Mouse (Mus musculus) urinary bladder, postnatal 0 days (tissue): ENCODE measurements around the gene Mrps21. TPM values are rescaled to one million over a fixed set of nuclear protein-coding genes. Genes with fewer than 3 reads are reported as not detected.

ENCODE experiments used
- polyA plus RNA-seq: library from polyadenylated mRNA; unstranded; fragments of >200 nt; fragmentation: Nextera tagmentation; extraction: Ambion mirVana; gene quantifications from 2 replicates; pipeline ENCODE4 v1.2.1, GENCODE M21; 2015

Gene Mrps21
- 288 and 312 TPM in 2 replicates for polyA plus RNA-seq

DNA sequence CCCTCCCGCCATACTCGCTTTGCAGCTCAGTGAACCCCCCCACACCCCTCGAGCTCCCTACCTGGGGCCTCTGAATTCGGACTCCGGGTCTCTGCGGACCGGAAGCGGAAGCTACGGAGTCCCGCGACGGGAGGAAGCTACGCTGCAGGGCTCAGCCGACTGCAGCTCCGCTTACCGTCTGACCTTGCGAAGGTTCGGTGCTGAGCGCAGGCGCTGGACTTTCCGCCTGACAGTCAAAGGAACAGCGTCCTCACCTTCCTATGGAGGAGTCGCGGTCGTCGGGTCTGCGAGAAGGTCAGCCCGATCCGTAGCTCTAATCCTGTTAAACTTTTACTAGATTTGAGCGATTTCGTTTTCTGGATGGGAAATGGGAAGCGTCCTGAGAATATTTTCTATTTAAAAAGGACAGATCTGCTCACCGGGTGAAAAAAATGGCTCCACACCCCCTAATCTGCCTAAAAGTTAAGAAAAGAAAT lies at the start of gene Mrps21:
Gene Mrps21, minus strand, starts transcription at position 128 of the 476 bp plus-strand sequence.

DNA sequence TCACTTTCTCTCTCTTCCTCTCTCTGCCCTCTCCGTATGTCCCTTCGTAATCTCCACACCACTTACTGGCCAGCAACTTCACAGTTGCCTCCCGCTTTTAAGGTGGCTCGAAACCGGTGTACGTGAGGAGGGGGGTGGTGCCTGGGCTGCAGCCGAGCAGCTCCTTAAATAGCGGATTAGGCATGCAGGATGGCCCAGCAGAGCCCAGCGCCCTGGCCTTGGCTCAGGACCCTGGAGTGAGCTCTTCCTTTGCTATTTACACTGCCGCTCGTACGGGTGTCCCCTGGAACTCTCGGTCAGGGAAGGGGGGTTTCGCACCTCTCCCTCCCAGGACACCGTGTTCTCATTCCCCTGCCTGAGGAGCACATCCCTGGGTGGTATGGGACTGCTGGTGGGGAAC lies 33.2 kb upstream of the Mrps21 start, which contains the start of gene Car14:
Gene Car14, minus strand, starts transcription at position 124 of the 400 bp plus-strand sequence.

GRCm38 (mm10) chr3:95893606-95894316 lies 22.4 kb upstream of the Mrps21 start, which contains the start of gene Aph1a:
Aph1a (plus strand) TSS chr3:95893969.

GRCm38 (mm10) chr3:95891211-95892065 lies 20.1 kb upstream of the Mrps21 start, which contains the start of gene BC028528:
BC028528 (minus strand) TSS chr3:95892005.

DNA sequence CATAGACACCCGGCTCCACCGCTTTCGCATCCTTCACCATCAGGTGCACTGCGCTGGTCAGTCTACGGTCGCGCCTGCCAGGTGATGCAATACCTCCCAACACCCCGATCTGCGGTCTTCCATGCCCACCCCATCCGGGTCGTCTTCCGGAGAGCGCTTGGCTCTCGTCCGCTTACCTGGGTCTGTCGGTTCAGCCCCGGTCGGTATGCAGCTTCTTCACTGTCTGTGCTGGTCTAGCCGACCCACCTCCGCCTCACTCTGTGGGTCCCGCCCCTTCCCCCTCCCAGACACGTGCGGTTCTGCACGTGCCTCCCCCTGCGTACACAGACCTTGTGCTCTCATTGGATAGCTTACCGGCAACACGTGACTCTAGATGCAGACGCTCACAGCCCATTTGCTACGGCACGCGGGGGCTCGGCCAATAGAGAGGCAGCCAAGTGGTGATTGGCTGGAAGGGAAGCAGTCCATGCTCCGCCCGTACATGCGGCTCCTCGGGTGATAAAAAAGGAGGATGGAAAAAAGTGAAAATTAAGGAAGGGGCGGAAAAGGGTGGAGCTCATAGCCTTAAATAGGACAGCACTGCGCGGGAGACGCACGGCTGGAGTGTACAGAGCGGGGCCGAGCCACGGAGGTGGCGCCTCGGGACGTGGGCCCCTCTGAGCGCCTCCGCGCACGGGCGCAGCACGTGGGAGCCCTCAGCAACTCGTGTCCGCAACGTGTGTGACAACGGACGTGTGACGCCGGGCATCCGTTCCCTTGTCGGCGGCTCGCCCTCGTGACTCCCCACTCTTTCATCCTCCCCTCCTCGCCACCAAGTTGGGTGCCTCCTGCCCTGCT lies 10.9 kb upstream of the Mrps21 start, which contains the start of gene Ciart:
Gene Ciart, minus strand, starts transcription at position 273 of the 837 bp plus-strand sequence.

GRCm38 (mm10) chr3:95855502-95856089 lies 15.7 kb downstream of the Mrps21 start, which contains the start of gene Prpf3:
Prpf3 (minus strand) TSS chr3:95855885.

GRCm38 (mm10) chr3:95818571-95819288 lies 52.6 kb downstream of the Mrps21 start, which contains the start of gene Rprd2:
Rprd2 (minus strand) TSS chr3:95818863.

Other genes with a start within 250 kb of the Mrps21 start
- 52.4 and 53.0 TPM in 2 replicates for gene Ensa, start 246.5 kb downstream of the Mrps21 start, polyA plus RNA-seq
- gene Mcl1, start 212.7 kb downstream of the Mrps21 start, polyA plus RNA-seq: 77.6 and 86.5 TPM in 2 replicates
- 43.0 and 48.2 TPM in 2 replicates for gene Adamtsl4, start 183.6 kb downstream of the Mrps21 start, polyA plus RNA-seq
- gene Ecm1, start 131.9 kb downstream of the Mrps21 start, polyA plus RNA-seq: 328 and 381 TPM in 2 replicates
- gene Tars2, start 111.3 kb downstream of the Mrps21 start, polyA plus RNA-seq: 24.8 and 26.5 TPM in 2 replicates
- gene Rprd2, start 52.7 kb downstream of the Mrps21 start, polyA plus RNA-seq: 12.9 and 15.0 TPM in 2 replicates
- 15.3 and 16.2 TPM in 2 replicates for gene Prpf3, start 15.6 kb downstream of the Mrps21 start, polyA plus RNA-seq
- gene Ciart, start 10.7 kb upstream of the Mrps21 start, polyA plus RNA-seq: 3.9 and 4.4 TPM in 2 replicates
- gene BC028528, start 20.5 kb upstream of the Mrps21 start, polyA plus RNA-seq: 20.5 and 32.2 TPM in 2 replicates
- 35.9 and 36.7 TPM in 2 replicates for gene Aph1a, start 22.4 kb upstream of the Mrps21 start, polyA plus RNA-seq
- 13.1 and 14.6 TPM in 2 replicates for gene Car14, start 33.2 kb upstream of the Mrps21 start, polyA plus RNA-seq
- gene Anp32e, start 57.7 kb upstream of the Mrps21 start, polyA plus RNA-seq: 71.5 and 95.6 TPM in 2 replicates
- gene Plekho1, start 124.5 kb upstream of the Mrps21 start, polyA plus RNA-seq: 100 and 115 TPM in 2 replicates
- gene Vps45, start 186.9 kb upstream of the Mrps21 start, polyA plus RNA-seq: 24.9 and 26.9 TPM in 2 replicates
- gene Otud7b, start 233.0 kb upstream of the Mrps21 start, polyA plus RNA-seq: 18.0 and 20.8 TPM in 2 replicates